Mouse (Mus musculus): Measurements from ENCODE around the gene Ei24. TPM values are rescaled to one million over a fixed set of nuclear protein-coding genes. Genes with fewer than 3 reads are reported as not detected.

Ei24 gene
- total RNA-seq, 4 experiments from 2014 or later: 117 to 124 (median 122) TPM

DNA sequence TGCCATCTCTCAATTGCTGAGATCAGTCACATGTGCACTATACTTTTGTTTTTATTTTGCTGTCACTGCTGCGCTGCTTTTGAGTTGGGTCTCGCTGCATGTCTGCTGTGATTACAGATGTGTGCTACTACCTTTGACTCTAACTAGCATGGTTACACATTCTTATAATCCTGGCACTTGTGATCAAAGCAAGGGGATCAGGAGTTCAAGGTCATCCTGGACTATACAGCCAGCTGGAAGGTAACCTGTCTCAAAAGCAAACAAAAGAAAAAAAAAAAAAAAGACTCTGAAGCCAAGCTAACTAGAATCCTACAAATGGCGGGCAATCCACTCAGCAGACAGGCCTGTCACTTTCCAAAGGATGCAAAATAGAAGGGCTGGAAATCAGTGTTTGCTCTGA is 5.0 kb downstream of the Ei24 start:
- DNase-seq: no peak

DNA sequence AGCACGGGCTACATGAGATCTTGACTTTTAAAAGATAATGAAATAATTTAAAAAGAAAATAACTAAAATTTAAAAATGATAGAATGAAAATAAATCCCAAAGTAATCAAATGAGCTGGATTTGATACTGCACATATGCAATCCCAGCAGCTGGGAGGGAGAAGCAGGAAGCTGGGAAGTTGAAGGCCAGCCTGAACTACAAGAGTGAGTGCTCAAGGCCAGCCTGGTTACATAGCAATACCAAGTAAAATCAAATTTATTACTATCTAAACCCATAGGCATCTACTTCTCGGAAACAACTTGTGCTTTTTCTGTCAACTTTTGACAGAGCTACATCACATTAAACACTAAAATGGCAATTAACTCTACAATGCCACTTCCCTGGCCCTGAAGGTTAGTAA is 13.3 kb downstream of the Ei24 start:
- peak; percentile 18 for DNase-seq

- no peak for DNase-seq
Measured at GRCm38 (mm10) chr9:36769048-36769413, 28.2 kb downstream of the Ei24 start.

DNA sequence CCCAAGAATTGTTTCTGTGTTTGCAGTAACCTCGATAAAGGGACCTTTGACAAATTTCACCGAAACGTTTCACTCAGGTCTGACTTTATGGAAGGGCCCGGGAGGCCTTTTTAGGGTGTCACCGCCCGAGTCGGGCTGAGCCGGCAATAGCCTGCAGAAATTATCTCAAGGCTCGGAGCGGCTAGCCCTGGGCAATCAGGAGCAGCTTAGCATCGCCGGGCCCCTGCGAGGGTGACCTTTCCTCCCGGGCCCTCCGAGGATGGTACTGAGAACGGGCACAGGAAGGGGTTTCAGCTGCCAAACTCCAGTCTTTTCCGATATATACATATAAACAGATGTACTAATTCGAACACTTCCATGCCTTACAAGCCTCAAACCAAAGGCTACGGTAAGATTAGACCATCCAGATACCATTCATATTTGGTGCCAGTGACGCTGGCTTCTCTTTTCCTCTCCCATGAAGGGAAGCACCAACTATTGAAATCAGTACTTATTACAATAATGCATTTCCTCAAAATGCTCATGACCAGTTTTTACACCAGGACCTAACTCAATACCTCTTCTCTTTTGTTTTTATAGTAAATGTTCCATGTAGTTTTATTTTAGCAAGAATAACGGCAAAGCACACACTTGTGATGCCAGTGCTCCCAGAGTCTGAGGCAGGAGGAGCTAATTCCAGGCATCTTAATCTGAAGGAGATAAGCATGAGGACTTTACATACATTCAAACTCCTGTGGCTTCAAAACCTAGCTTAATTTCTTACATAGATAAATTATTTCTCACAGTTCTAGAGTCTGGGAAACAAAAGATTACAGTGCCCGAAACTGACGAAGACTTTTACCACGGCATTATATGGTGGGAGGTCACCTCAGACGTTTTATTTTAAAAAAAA is 28.8 kb downstream of the Ei24 start:
- peak; percentile 49 for DNase-seq

- peak; percentile 99 for DNase-seq
Measured at GRCm38 (mm10) chr9:36767203-36768143, 29.7 kb downstream of the Ei24 start, which contains the start of gene Stt3a. TSS of gene Stt3a (minus strand) at chr9:36767679.

- no peak for DNase-seq
Measured at GRCm38 (mm10) chr9:36764378-36764777, 32.8 kb downstream of the Ei24 start.

Other genes starting within 250 kb of the Ei24 start
- gene Gm17689, start 214.8 kb downstream of the Ei24 start, total RNA-seq (2022): not detected
- not detected for gene A630095E13Rik, start 154.0 kb downstream of the Ei24 start, total RNA-seq (2022)
- gene Acrv1, start 104.2 kb downstream of the Ei24 start, total RNA-seq (2022): not detected
- 1 to 10 TPM; 2.1 to 3.6 (median 2.9) TPM for gene Chek1, start 70.3 kb downstream of the Ei24 start, total RNA-seq (2022)
- gene Stt3a, start 29.7 kb downstream of the Ei24 start, total RNA-seq (2022): 100 to 1,000 TPM; 245 to 300 (median 274) TPM
- 10 to 100 TPM in 1 of 4 experiments, 1 to 10 TPM in 3; 5.7 to 10.3 (median 7.5) TPM for gene Fez1, start 24.5 kb upstream of the Ei24 start, total RNA-seq (2022)

Data from adrenal gland, adult 8-10 months (tissue).